Mouse (Mus musculus): ENCODE data around the gene Gm42417.

- TF ChIP-seq CTCF (IDR thresholded peaks at IDR 0.05; ENCODE audit: insufficient read depth, low read length) (no peak), POLR2A (IDR thresholded peaks at IDR 0.05; ENCODE audit: borderline replicate concordance, extremely low read depth, low read depth, low read length) (no peak)
Observed at GRCm38 (mm10) chr1:36554633-36555399, 15.6 kb upstream of the Gm42417 start.
